Mouse (Mus musculus) ES-CJ7 (cell line): ENCODE results near the gene AA986860.

Source experiments
- DNase-seq: peaks from one replicate; pipeline ENCODE4 v3.0.0; 2011; ENCODE audit warnings: low read depth, low spot score

AA986860 gene

GRCm38 (mm10) chr1:130731741-130732337 lies at the start of gene AA986860:
TSS of gene AA986860 (plus strand) at chr1:130731976.
- DNase-seq = peak; percentile 83

- DNase-seq = no peak
These were observed 47.9 kb upstream of the AA986860 start for GRCm38 (mm10) chr1:130683905-130684304.

- DNase-seq = no peak
These were observed 33.2 kb upstream of the AA986860 start for GRCm38 (mm10) chr1:130698601-130699000.

GRCm38 (mm10) chr1:130699937-130700633 lies 31.7 kb upstream of the AA986860 start:
- no peak for DNase-seq

GRCm38 (mm10) chr1:130701976-130702375 lies 29.8 kb upstream of the AA986860 start:
- no peak for DNase-seq

GRCm38 (mm10) chr1:130703613-130704012 lies 28.2 kb upstream of the AA986860 start:
- no peak for DNase-seq

- DNase-seq = peak; percentile 7
These were observed 21.3 kb upstream of the AA986860 start for GRCm38 (mm10) chr1:130710283-130711080.

GRCm38 (mm10) chr1:130714046-130714445 lies 17.7 kb upstream of the AA986860 start:
- DNase-seq = no peak

- DNase-seq = peak; percentile 99
These were observed 16.1 kb upstream of the AA986860 start, which contains the start of gene Gm29427 for GRCm38 (mm10) chr1:130715561-130716217. TSS of gene Gm29427 (minus strand) at chr1:130715799.

- DNase-seq = no peak
These were observed 15.6 kb upstream of the AA986860 start for GRCm38 (mm10) chr1:130716218-130716512.

GRCm38 (mm10) chr1:130716513-130717290 lies 15.1 kb upstream of the AA986860 start:
- DNase-seq = peak; percentile 36

- peak; percentile 87 for DNase-seq
These were observed 14.4 kb upstream of the AA986860 start, which contains the start of gene Yod1 for GRCm38 (mm10) chr1:130717291-130717871. TSS of gene Yod1 (plus strand) at chr1:130717327.

- DNase-seq = no peak
These were observed 7.6 kb upstream of the AA986860 start for GRCm38 (mm10) chr1:130724206-130724605.

- no peak for DNase-seq
These were observed 5.4 kb upstream of the AA986860 start for GRCm38 (mm10) chr1:130726396-130726795.

GRCm38 (mm10) chr1:130728070-130728469 lies 3.7 kb upstream of the AA986860 start:
- DNase-seq = no peak

GRCm38 (mm10) chr1:130728708-130729107 lies 3.1 kb upstream of the AA986860 start:
- DNase-seq = no peak

- DNase-seq = no peak
These were observed 2.6 kb upstream of the AA986860 start, which contains the start of gene Pfkfb2 for GRCm38 (mm10) chr1:130729153-130729552. TSS of gene Pfkfb2 (minus strand) at chr1:130729253.

- DNase-seq = no peak
These were observed 1.2 kb downstream of the AA986860 start for GRCm38 (mm10) chr1:130732706-130733658.

- DNase-seq = no peak
These were observed 1.9 kb downstream of the AA986860 start for GRCm38 (mm10) chr1:130733671-130734070.

GRCm38 (mm10) chr1:130734452-130734851 lies 2.7 kb downstream of the AA986860 start:
- DNase-seq = no peak
